Mouse (Mus musculus) forebrain, embryonic 15.5 days (tissue): Measurements from ENCODE around the gene Ppp1cc. TPM values are rescaled to one million over a fixed set of nuclear protein-coding genes. Genes with fewer than 3 reads are reported as not detected.
"Not testable (repeated sequence)": the region's sequence is repeated elsewhere in the genome, so short reads cannot be mapped to it uniquely, and the experiment has no call there.

Source experiments
- ATAC-seq: fragments of 200-750 bp; cut with Nextera tagmentation; replicated peaks from 2 replicates; pipeline ENCODE4 v1.8.0; 2017; ENCODE audit warnings: mild to moderate bottlenecking, moderate TSS enrichment, moderate library complexity
- H3K27ac ChIP-seq: fragments of 300-500 bp; sonication (generic); replicated peaks from 2 replicates; pipeline ENCODE4 v1.5.1; 2015; ENCODE audit warnings: mild to moderate bottlenecking, inconsistent platforms
- H3K27me3 ChIP-seq: fragments of 300-500 bp; sonication (generic); 2 replicates; pipeline ENCODE4 v1.6.1; 2015; ENCODE audit warnings: inconsistent platforms
- H3K36me3 ChIP-seq: fragments of 300-500 bp; sonication (generic); 2 replicates; pipeline ENCODE4 v1.6.1; 2015; ENCODE audit warnings: mild to moderate bottlenecking, inconsistent platforms
- H3K4me1 ChIP-seq: fragments of 300-500 bp; sonication (generic); 2 replicates; pipeline ENCODE4 v1.6.1; 2015; ENCODE audit warnings: inconsistent platforms
- H3K4me2 ChIP-seq: fragments of 300-500 bp; sonication (generic); replicated peaks from 2 replicates; pipeline ENCODE4 v1.6.1; 2015; ENCODE audit warnings: mild to moderate bottlenecking, inconsistent platforms
- H3K4me3 ChIP-seq: fragments of 300-500 bp; sonication (generic); 2 replicates; pipeline ENCODE4 v1.5.1; 2015; ENCODE audit warnings: mild to moderate bottlenecking, inconsistent platforms
- H3K9ac ChIP-seq: fragments of 300-500 bp; sonication (generic); replicated peaks from 2 replicates; pipeline ENCODE4 v1.6.1; 2015; ENCODE audit warnings: mild to moderate bottlenecking, inconsistent platforms
- H3K9me3 ChIP-seq: fragments of 300-500 bp; sonication (generic); 2 replicates; pipeline ENCODE4 v1.6.1; 2016; ENCODE audit warnings: inconsistent platforms
- WGBS: fragments of 180-500 bp; shearing (Covaris S2); methylation state at CpG from one replicate; pipeline ENCODE4 v1.1.7; 2015; ENCODE audit warnings: mixed read lengths; 5-methylcytosine and 5-hydroxymethylcytosine counted together
- polyA plus RNA-seq: library from polyadenylated mRNA; unstranded; fragments of >200 nt; fragmentation: Nextera tagmentation; extraction: Ambion mirVana; gene quantifications from 2 replicates; pipeline ENCODE4 v1.2.1, GENCODE M21; 2015

The Ppp1cc gene
- polyA plus RNA-seq, 1 experiment from 2014 or later, result 275 TPM

DNA sequence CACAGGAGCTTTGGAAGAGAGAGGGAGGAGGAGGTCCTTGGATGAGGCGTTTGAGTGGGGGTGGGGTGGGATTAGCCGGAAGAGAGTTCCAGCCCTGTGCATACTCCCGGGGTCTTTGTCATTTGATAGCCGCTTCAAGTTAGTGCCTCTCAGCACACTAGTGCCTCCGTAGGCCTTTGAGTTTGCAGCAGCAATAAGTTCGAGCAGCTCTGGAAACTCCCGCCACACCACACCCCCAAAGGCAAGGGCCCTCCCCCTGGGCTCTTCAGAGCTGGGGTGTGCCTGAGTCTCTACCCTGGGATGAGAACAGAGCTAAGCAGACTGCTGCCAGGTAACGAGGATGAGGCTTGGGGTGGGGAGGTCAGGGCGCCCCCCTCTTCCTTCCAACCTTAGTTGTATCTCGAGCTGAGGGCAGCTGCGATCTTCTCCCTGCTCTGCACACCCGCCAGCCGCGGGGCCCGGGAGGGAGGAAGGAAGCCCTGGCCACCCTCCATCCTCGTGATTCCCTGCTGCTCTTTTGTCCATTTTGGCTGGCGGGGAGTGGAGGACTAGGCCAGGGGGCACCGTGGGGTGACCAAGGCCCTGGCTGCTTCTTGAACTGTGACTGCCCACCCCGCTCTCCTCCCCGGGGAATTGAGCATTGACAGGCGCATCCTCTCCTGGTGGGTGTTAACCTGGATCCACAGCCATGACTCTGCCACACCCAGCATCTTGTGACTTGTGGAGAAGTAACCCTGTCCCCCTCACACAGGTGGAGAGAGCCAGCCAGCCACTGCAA lies 51.7 kb downstream of the Ppp1cc start:
- WGBS, result 4% methylated on average over 18 of the region's 21 CpGs
- ATAC-seq, result no peak
- Histone ChIP-seq H3K9me3 (no peaks in the 10 kb centered on the region), H3K9ac (no peak overlapping the region), H3K4me3 (peak overlapping the region; percentile 21), H3K4me2 (peak overlapping the region; percentile 41), H3K27me3 (no peaks in the 10 kb centered on the region), H3K36me3 (no peaks in the 10 kb centered on the region), H3K27ac (no peak overlapping the region), H3K4me1 (peaks cover 5% of the 10 kb centered on the region)

GRCm38 (mm10) chr5:122210890-122211289 lies 52.8 kb downstream of the Ppp1cc start:
- no peaks in the 10 kb centered on the region for H3K27me3 ChIP-seq
- H3K4me3 ChIP-seq, result no peak overlapping the region
- H3K4me2 ChIP-seq, result no peak overlapping the region
- 90% methylated on average over 8 of the region's 8 CpGs for WGBS
- H3K27ac ChIP-seq, result no peak overlapping the region
- H3K9me3 ChIP-seq, result no peaks in the 10 kb centered on the region
- H3K4me1 ChIP-seq, result peaks cover 5% of the 10 kb centered on the region
- no peak for ATAC-seq
- H3K36me3 ChIP-seq, result no peaks in the 10 kb centered on the region
- no peak overlapping the region for H3K9ac ChIP-seq

DNA sequence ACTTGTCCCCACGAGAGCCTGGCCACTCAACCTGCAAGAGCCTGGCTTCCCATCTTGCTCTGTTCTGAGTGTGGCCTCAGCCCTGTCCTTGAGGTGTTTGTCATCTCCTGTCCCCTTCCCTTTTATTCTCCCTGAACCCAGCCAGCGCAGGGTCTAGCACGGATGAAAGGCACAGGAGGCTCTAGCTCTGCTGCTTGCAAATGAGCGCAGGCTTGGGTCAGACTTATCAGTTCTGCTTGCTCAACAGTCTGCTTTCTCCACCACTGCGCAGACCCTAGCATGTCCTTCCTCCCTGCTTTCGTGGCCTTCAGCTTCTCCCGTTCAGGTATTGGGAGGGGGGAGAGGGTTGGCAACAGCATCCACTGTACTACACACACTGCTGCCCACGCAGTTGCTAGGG lies 54.0 kb downstream of the Ppp1cc start:
- no peaks in the 10 kb centered on the region for H3K36me3 ChIP-seq
- no peak overlapping the region for H3K27ac ChIP-seq
- no peaks in the 10 kb centered on the region for H3K27me3 ChIP-seq
- no peak for ATAC-seq
- H3K4me3 ChIP-seq, result no peak overlapping the region
- 92% methylated on average over 8 of the region's 8 CpGs for WGBS
- no peaks in the 10 kb centered on the region for H3K9me3 ChIP-seq
- no peak overlapping the region for H3K4me2 ChIP-seq
- no peak overlapping the region for H3K9ac ChIP-seq
- peaks cover 5% of the 10 kb centered on the region for H3K4me1 ChIP-seq

GRCm38 (mm10) chr5:122212820-122213219 lies 54.7 kb downstream of the Ppp1cc start:
- H3K9ac ChIP-seq, H3K36me3 ChIP-seq, H3K27ac ChIP-seq, H3K4me3 ChIP-seq, H3K9me3 ChIP-seq, ATAC-seq, H3K27me3 ChIP-seq, H3K4me1 ChIP-seq, H3K4me2 ChIP-seq: not testable (repeated sequence)
- WGBS, result 98% methylated on average over 1 of the region's 1 CpGs

GRCm38 (mm10) chr5:122213861-122214260 lies 55.8 kb downstream of the Ppp1cc start:
- ATAC-seq, result no peak
- no peak overlapping the region for H3K9ac ChIP-seq
- 93% methylated on average over 6 of the region's 6 CpGs for WGBS
- no peak overlapping the region for H3K4me2 ChIP-seq
- no peaks in the 10 kb centered on the region for H3K36me3 ChIP-seq
- H3K4me3 ChIP-seq, result no peak overlapping the region
- no peaks in the 10 kb centered on the region for H3K27me3 ChIP-seq
- H3K9me3 ChIP-seq, result no peaks in the 10 kb centered on the region
- H3K4me1 ChIP-seq, result peaks cover 5% of the 10 kb centered on the region
- H3K27ac ChIP-seq, result no peak overlapping the region

GRCm38 (mm10) chr5:122217636-122218035 lies 59.6 kb downstream of the Ppp1cc start:
- no peaks in the 10 kb centered on the region for H3K4me1 ChIP-seq
- H3K4me3 ChIP-seq, result no peak overlapping the region
- WGBS, result 78% methylated on average over 6 of the region's 6 CpGs
- no peaks in the 10 kb centered on the region for H3K27me3 ChIP-seq
- H3K36me3 ChIP-seq, result no peaks in the 10 kb centered on the region
- ATAC-seq, result no peak
- no peak overlapping the region for H3K4me2 ChIP-seq
- no peaks in the 10 kb centered on the region for H3K9me3 ChIP-seq
- H3K27ac ChIP-seq, result no peak overlapping the region
- H3K9ac ChIP-seq, result no peak overlapping the region

- no peak for ATAC-seq
- 91% methylated on average over 12 of the region's 12 CpGs for WGBS
- H3K4me3 ChIP-seq, result no peak overlapping the region
- H3K9me3 ChIP-seq, result no peaks in the 10 kb centered on the region
- no peaks in the 10 kb centered on the region for H3K36me3 ChIP-seq
- no peak overlapping the region for H3K4me2 ChIP-seq
- no peaks in the 10 kb centered on the region for H3K4me1 ChIP-seq
- no peak overlapping the region for H3K27ac ChIP-seq
- H3K9ac ChIP-seq, result no peak overlapping the region
- no peaks in the 10 kb centered on the region for H3K27me3 ChIP-seq
Measured at GRCm38 (mm10) chr5:122218109-122218905, 60.2 kb downstream of the Ppp1cc start.

GRCm38 (mm10) chr5:122218928-122219327 lies 60.9 kb downstream of the Ppp1cc start:
- 83% methylated on average over 7 of the region's 7 CpGs for WGBS
- H3K27me3 ChIP-seq, result no peaks in the 10 kb centered on the region
- H3K9me3 ChIP-seq, result no peaks in the 10 kb centered on the region
- ATAC-seq, result no peak
- H3K4me2 ChIP-seq, result no peak overlapping the region
- H3K9ac ChIP-seq, result no peak overlapping the region
- H3K4me3 ChIP-seq, result no peak overlapping the region
- H3K36me3 ChIP-seq, result no peaks in the 10 kb centered on the region
- no peak overlapping the region for H3K27ac ChIP-seq
- H3K4me1 ChIP-seq, result no peaks in the 10 kb centered on the region

GRCm38 (mm10) chr5:122219655-122220629 lies 61.9 kb downstream of the Ppp1cc start:
- Histone ChIP-seq H3K4me1 (no peaks in the 10 kb centered on the region), H3K9me3 (no peaks in the 10 kb centered on the region), H3K4me3 (no peak overlapping the region), H3K4me2 (no peak overlapping the region), H3K27ac (no peak overlapping the region), H3K27me3 (no peaks in the 10 kb centered on the region), H3K36me3 (no peaks in the 10 kb centered on the region), H3K9ac (no peak overlapping the region)
- 77% methylated on average over 18 of the region's 18 CpGs for WGBS
- ATAC-seq, result no peak

DNA sequence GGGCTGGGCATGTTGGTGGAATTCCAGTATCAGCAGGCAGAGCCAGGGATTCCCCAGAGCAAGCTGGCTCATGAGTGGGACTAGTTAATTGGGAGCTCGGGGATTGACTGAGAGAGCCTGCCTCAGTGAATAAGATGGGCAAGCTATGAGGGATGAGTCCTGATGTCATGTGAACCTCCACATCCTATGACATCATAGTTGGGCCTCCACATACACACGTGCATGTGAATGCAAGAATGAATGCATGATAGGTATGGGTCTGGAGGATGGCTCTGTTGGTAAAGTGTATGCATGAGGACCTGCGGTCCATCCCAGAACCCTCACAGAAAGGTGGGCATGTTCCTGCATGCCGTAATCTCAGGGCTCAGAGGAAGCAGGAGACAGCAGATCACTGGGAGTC lies 63.0 kb downstream of the Ppp1cc start:
- no peaks in the 10 kb centered on the region for H3K36me3 ChIP-seq
- no peaks in the 10 kb centered on the region for H3K9me3 ChIP-seq
- H3K9ac ChIP-seq, result no peak overlapping the region
- no peak for ATAC-seq
- no peak overlapping the region for H3K4me3 ChIP-seq
- WGBS, result 85% methylated on average over 4 of the region's 4 CpGs
- no peaks in the 10 kb centered on the region for H3K4me1 ChIP-seq
- no peak overlapping the region for H3K4me2 ChIP-seq
- H3K27me3 ChIP-seq, result no peaks in the 10 kb centered on the region
- H3K27ac ChIP-seq, result no peak overlapping the region

DNA sequence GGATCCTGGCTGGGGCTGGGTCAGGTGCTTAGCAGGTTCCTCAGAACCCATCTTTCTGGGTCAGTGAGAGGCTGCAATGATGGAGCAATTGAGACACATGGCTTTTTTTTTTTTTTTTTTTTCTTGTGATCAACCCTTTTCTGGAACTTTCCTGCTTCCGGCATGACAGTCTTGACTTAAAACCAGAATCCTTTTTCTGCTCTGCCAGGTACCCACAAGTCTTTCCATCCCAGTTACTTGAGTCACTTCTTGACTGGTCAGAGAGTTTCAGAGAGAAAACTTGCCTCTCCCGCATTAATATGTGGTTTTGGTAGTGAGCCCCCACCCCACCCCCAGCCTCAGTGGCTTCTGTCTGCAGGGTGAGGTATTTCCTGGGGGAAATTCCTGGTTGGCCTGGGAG lies 66.2 kb downstream of the Ppp1cc start:
- no peak overlapping the region for H3K27ac ChIP-seq
- 91% methylated on average over 2 of the region's 2 CpGs for WGBS
- no peaks in the 10 kb centered on the region for H3K36me3 ChIP-seq
- no peak for ATAC-seq
- H3K4me1 ChIP-seq, result no peaks in the 10 kb centered on the region
- H3K4me3 ChIP-seq, result no peak overlapping the region
- H3K9me3 ChIP-seq, result 0 out of 2 replicates have a peak, but pooled peaks cover 3% of the 10 kb centered on the region
- H3K9ac ChIP-seq, result no peak overlapping the region
- no peaks in the 10 kb centered on the region for H3K27me3 ChIP-seq
- H3K4me2 ChIP-seq, result no peak overlapping the region
